Mouse (Mus musculus): ENCODE measurements around the gene Gm11168.
"Not testable (repeated sequence)": the region's sequence is repeated elsewhere in the genome, so short reads cannot be mapped to it uniquely, and the experiment has no call there.

The Gm11168 gene

GRCm38 (mm10) chr9:3026136-3026535 lies 23.0 kb downstream of the Gm11168 start:
- not testable (repeated sequence) for DNase-seq

GRCm38 (mm10) chr9:3026741-3027140 lies 23.6 kb downstream of the Gm11168 start:
- DNase-seq, result not testable (repeated sequence)

- DNase-seq, result not testable (repeated sequence)
Measured at GRCm38 (mm10) chr9:3027200-3027599, 24.1 kb downstream of the Gm11168 start.

- not testable (repeated sequence) for DNase-seq
Measured at GRCm38 (mm10) chr9:3029276-3030000, 26.3 kb downstream of the Gm11168 start.

GRCm38 (mm10) chr9:3030677-3031318 lies 27.7 kb downstream of the Gm11168 start:
- not testable (repeated sequence) for DNase-seq

- DNase-seq, result not testable (repeated sequence)
Measured at GRCm38 (mm10) chr9:3034299-3034698, 31.2 kb downstream of the Gm11168 start, which contains the start of gene Gm17535. TSS of gene Gm17535 (plus strand) at chr9:3034599.

- DNase-seq, result not testable (repeated sequence)
Measured at GRCm38 (mm10) chr9:3036577-3036976, 33.4 kb downstream of the Gm11168 start, which contains the start of gene Gm10715. TSS of gene Gm10715 (plus strand) at chr9:3036877.

GRCm38 (mm10) chr9:3038161-3038560 lies 35.0 kb downstream of the Gm11168 start:
- not testable (repeated sequence) for DNase-seq
